Mouse (Mus musculus): Measurements from ENCODE around the gene Ccdc181.

DNA sequence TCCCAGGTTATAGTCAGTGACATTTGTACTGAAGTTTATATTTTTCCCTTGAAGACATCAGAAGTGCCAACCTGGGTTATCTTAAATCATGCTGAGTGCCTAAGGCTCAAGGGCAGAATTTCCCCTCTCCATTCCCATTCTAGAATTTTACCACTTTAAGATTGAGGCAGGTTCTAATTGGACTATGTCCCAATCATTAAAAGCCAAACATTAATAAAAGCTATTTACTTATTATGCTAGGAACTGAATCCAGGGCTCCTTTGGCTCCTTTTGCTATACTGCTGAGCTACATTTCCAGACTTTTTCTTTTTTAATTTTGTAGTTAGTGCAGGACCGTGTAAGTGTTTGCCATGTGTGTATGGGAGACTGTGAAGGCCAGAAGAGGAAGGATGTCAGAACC lies 23.9 kb upstream of the Ccdc181 start:
- TF ChIP-seq EP300 (IDR thresholded peaks at IDR 0.05; ENCODE audit: low read length) (no peak), CTCF (conservative IDR thresholded peaks at IDR 0.05 in 1 of 2, IDR thresholded peaks at IDR 0.05 in 1 of 2; ENCODE audit: low read depth in 2 of 2, low read length in 2 of 2) (no peak), TCF12 (IDR thresholded peaks at IDR 0.05; ENCODE audit: low read depth, low read length) (no peak), GABPA (IDR thresholded peaks at IDR 0.05; ENCODE audit: insufficient replicate concordance, low read depth, low read length) (no peak), UBTF (IDR thresholded peaks at IDR 0.05; ENCODE audit: low read depth, low read length) (no peak), ZMIZ1 (IDR thresholded peaks at IDR 0.05; ENCODE audit: low read depth, low read length) (no peak), MAX (IDR thresholded peaks at IDR 0.05; ENCODE audit: low read length) (no peak), CHD1 (IDR thresholded peaks at IDR 0.05; ENCODE audit: low read depth, low read length) (no peak), POLR2A (IDR thresholded peaks at IDR 0.05; ENCODE audit: low read depth, low read length) (no peak), CHD2 (IDR thresholded peaks at IDR 0.05; ENCODE audit: low read length) (no peak)

Measured in CH12.LX (cell line).